Mouse (Mus musculus) myocyte (in vitro differentiated cells): Measurements from ENCODE around the gene B4galt2. TPM values are rescaled to one million over a fixed set of nuclear protein-coding genes. Genes with fewer than 3 reads are reported as not detected.
A peak's percentile ranks its signal among the peaks of the same experiment; 100 is the strongest.

ENCODE experiments used
- H3K27me3 ChIP-seq: one replicate; pipeline ENCODE4 v1.6.1; 2011; ENCODE audit not compliant: control insufficient read depth, insufficient read depth, insufficient read length
- H3K36me3 ChIP-seq: one replicate; pipeline ENCODE4 v1.6.1; 2011; ENCODE audit not compliant: control insufficient read depth, insufficient read depth
- H3K4me2 ChIP-seq: one replicate; pipeline ENCODE4 v1.6.1; 2011; ENCODE audit warnings: low read depth, control low read depth
- H3K4me3 ChIP-seq: one replicate; pipeline ENCODE4 v1.5.1; 2011; ENCODE audit warnings: mild to moderate bottlenecking, control low read depth, moderate library complexity
- H3K79me2 ChIP-seq: one replicate; pipeline ENCODE4 v1.6.1; 2011; ENCODE audit not compliant: control insufficient read depth, insufficient read depth
- H3ac ChIP-seq: one replicate; pipeline ENCODE4 v1.6.1; 2011; ENCODE audit not compliant: control insufficient read depth, insufficient read length
- CEBPB ChIP-seq: IDR thresholded peaks from 2 replicates; pipeline ENCODE4 v1.6.1; 2011; ENCODE audit warnings: mild to moderate bottlenecking, moderate library complexity; ENCODE audit not compliant: poor library complexity, insufficient read depth, severe bottlenecking
- E2F4 ChIP-seq: IDR thresholded peaks from one replicate; pipeline ENCODE4 v1.6.1; 2011; ENCODE audit warnings: mild to moderate bottlenecking, control low read depth, moderate library complexity; ENCODE audit not compliant: insufficient read depth
- MAX ChIP-seq: IDR thresholded peaks from one replicate; pipeline ENCODE4 v1.6.1; 2011; ENCODE audit warnings: low read depth, mild to moderate bottlenecking, control low read depth
- MYOD1 ChIP-seq, 3 experiments: IDR thresholded peaks; one replicate each; pipeline ENCODE4 v1.6.1; 2011; ENCODE audit warnings: control low read depth in 2 of 3, low read depth in 2 of 3, mild to moderate bottlenecking in 2 of 3, moderate library complexity in 1 of 3; ENCODE audit not compliant: insufficient read length in 2 of 3, control insufficient read depth in 1 of 3
- MYOG ChIP-seq, 3 experiments: IDR thresholded peaks; one replicate each; pipeline ENCODE4 v1.6.1; 2011; ENCODE audit warnings: control low read depth in 2 of 3, low read depth in 2 of 3, mild to moderate bottlenecking in 2 of 3; ENCODE audit not compliant: insufficient read length in 2 of 3, control insufficient read depth in 1 of 3, insufficient read depth in 1 of 3
- POLR2A ChIP-seq: IDR thresholded peaks from one replicate; pipeline ENCODE4 v1.6.1; 2011; ENCODE audit warnings: low read depth, mild to moderate bottlenecking, control low read depth, moderate library complexity; ENCODE audit not compliant: insufficient read length
- POLR2AphosphoS2 ChIP-seq: IDR thresholded peaks from one replicate; pipeline ENCODE4 v1.6.1; 2011; ENCODE audit warnings: low read depth, control low read depth; ENCODE audit not compliant: insufficient read length
- REST ChIP-seq: IDR thresholded peaks from one replicate; pipeline ENCODE4 v1.6.1; 2011; ENCODE audit warnings: mild to moderate bottlenecking, control low read depth, moderate library complexity; ENCODE audit not compliant: insufficient read depth, insufficient read length
- SRF ChIP-seq: IDR thresholded peaks from one replicate; pipeline ENCODE4 v1.6.1; 2011; ENCODE audit warnings: low read depth; ENCODE audit not compliant: control insufficient read depth, insufficient read length
- TCF12 ChIP-seq: IDR thresholded peaks from one replicate; pipeline ENCODE4 v1.6.1; 2011; ENCODE audit warnings: mild to moderate bottlenecking, control low read depth; ENCODE audit not compliant: poor library complexity, insufficient read depth, severe bottlenecking
- TCF3 ChIP-seq: IDR thresholded peaks from one replicate; pipeline ENCODE4 v1.6.1; 2011; ENCODE audit warnings: low read depth, control low read depth; ENCODE audit not compliant: insufficient read length
- USF1 ChIP-seq: IDR thresholded peaks from one replicate; pipeline ENCODE4 v1.6.1; 2011; ENCODE audit warnings: low read depth, mild to moderate bottlenecking, control low read depth, moderate library complexity
- polyA plus RNA-seq: library from polyadenylated mRNA; unstranded; fragments of >200 nt; fragmentation: generic; extraction: Trizol; gene quantifications from one replicate; pipeline ENCODE4 v1.2.1, GENCODE M21; 2012; ENCODE audit warnings: missing spikeins

B4galt2 gene
- polyA plus RNA-seq, 1 experiment, result 41.6 TPM

DNA sequence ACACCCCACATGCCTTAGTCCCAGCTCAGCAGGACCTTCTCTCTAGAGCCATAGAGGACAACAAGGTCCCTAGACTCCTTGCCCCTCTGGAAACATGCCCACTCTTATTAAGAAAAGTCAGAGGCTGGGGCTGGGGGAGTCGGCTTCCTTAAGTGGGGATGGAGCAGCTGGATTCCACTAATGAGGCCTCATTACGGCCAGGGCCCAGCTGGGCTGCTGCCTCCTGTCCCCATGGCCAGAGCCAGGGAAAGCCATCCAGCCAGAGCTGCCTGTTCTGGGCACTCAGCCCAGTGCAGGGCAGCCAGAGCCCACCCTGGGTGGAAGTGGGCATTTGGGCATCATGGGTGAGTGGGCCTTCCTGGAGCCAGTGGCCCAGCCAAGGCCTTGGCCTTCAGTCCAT, 36.3 kb downstream of the B4galt2 start:
- H3K36me3 ChIP-seq, result peaks cover 33% of the 10 kb centered on the region
- no peak overlapping the region for H3K4me3 ChIP-seq
- H3K27me3 ChIP-seq, result no peaks in the 10 kb centered on the region
- no peak overlapping the region for H3ac ChIP-seq
- H3K79me2 ChIP-seq, result no peaks in the 10 kb centered on the region
- TF ChIP-seq POLR2AphosphoS2 (no peak), REST (no peak), POLR2A (no peak), MYOG (IDR thresholded peaks at IDR 0.05; ENCODE audit: control insufficient read depth in 1 of 3, insufficient read depth in 1 of 3, insufficient read length in 2 of 3, low read depth in 2 of 3) (no peak), SRF (no peak), TCF12 (no peak), E2F4 (no peak), CEBPB (no peak), MYOD1 (IDR thresholded peaks at IDR 0.05; ENCODE audit: control insufficient read depth in 1 of 3, insufficient read length in 2 of 3, low read depth in 2 of 3) (no peak), MAX (no peak), TCF3 (no peak), USF1 (no peak)
- no peak overlapping the region for H3K4me2 ChIP-seq

DNA sequence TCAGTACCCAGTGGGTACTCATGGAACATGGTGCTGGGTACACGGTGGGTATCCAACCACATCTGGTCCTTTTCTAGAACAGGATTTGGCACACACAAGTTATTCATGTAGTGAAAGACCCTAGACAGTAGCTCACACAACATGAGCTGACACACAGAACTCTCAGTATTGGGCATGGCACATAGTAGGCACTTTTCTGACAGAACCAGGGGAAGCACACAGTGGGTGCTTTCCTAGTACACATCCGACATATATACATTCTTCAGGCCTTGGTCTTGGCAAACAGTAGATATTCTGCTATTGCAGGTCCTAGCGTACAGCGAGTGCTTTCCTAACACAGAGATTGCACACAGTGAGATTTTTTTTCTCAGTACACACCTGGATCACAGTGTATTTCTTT, 37.0 kb downstream of the B4galt2 start:
- Histone ChIP-seq H3K4me2 (no peak overlapping the region), H3K36me3 (peaks cover 33% of the 10 kb centered on the region), H3K79me2 (no peaks in the 10 kb centered on the region), H3ac (no peak overlapping the region), H3K27me3 (no peaks in the 10 kb centered on the region), H3K4me3 (no peak overlapping the region)
- no peak for TF ChIP-seq POLR2A
- TF ChIP-seq MYOG (IDR thresholded peaks at IDR 0.05; ENCODE audit: control insufficient read depth in 1 of 3, insufficient read depth in 1 of 3, insufficient read length in 2 of 3, low read depth in 2 of 3), result no peak
- no peak for TF ChIP-seq POLR2AphosphoS2
- no peak for TF ChIP-seq SRF
- TF ChIP-seq REST, result no peak
- no peak for TF ChIP-seq CEBPB
- no peak for TF ChIP-seq E2F4
- no peak for TF ChIP-seq MYOD1 (IDR thresholded peaks at IDR 0.05; ENCODE audit: control insufficient read depth in 1 of 3, insufficient read length in 2 of 3, low read depth in 2 of 3)
- TF ChIP-seq TCF12, result no peak
- TF ChIP-seq MAX, result no peak
- no peak for TF ChIP-seq USF1

DNA sequence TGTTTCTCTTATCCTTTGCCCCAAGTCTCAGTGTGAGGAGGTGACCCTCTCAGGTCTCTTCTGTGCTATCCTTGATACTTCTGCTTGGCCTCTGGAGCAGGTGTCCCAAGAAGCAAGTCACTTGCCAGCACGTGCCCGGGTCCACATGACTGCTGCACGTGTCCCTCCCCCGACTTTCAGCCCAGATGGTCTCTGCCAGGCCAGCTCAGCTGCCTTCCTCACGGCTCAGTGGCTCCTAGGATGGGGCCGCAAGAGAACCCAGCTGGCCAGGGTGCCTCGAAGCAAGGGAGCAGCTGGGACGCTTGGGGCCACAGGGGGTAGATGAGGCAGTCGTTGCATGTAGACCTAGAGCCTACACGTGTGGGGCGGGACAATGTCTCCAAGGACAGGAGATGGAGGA, 38.0 kb downstream of the B4galt2 start:
- TF ChIP-seq MYOD1 (IDR thresholded peaks at IDR 0.05; ENCODE audit: control insufficient read depth in 1 of 3, insufficient read length in 2 of 3, low read depth in 2 of 3) (peak in 1 of 3 experiments; percentile 3), MYOG (IDR thresholded peaks at IDR 0.05; ENCODE audit: control insufficient read depth in 1 of 3, insufficient read depth in 1 of 3, insufficient read length in 2 of 3, low read depth in 2 of 3) (peak in 1 of 3 experiments; percentile 54), SRF (no peak), MAX (no peak), REST (no peak), TCF12 (no peak), POLR2AphosphoS2 (no peak), E2F4 (no peak), POLR2A (no peak)

DNA sequence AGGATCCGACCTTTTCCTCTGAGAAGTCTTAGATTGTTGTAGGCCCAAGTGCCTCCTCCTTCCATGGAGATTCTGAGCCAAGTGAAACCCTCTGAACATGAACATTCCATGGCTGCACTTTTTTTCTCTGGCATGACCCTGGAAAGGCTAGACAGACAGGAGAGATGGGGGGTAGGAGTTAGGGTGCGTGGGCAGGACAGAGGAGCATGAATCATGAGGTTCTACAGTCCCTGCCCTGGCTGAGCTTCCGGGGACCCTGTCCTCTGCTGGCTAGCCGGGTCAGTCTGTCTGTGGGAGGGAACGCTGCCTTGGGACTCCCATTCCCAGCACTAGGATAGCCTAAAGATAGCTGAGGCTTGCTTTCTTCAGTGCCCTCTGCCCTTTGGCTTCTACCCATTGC, 38.8 kb downstream of the B4galt2 start:
- Histone ChIP-seq H3K79me2 (no peaks in the 10 kb centered on the region), H3K4me3 (no peak overlapping the region), H3ac (no peak overlapping the region), H3K4me2 (no peak overlapping the region), H3K27me3 (no peaks in the 10 kb centered on the region), H3K36me3 (peaks cover 33% of the 10 kb centered on the region)
- no peak for TF ChIP-seq POLR2A
- no peak for TF ChIP-seq SRF
- TF ChIP-seq E2F4, result no peak
- no peak for TF ChIP-seq TCF3
- TF ChIP-seq MYOG (IDR thresholded peaks at IDR 0.05; ENCODE audit: control insufficient read depth in 1 of 3, insufficient read depth in 1 of 3, insufficient read length in 2 of 3, low read depth in 2 of 3), result no peak
- TF ChIP-seq MYOD1 (IDR thresholded peaks at IDR 0.05; ENCODE audit: control insufficient read depth in 1 of 3, insufficient read length in 2 of 3, low read depth in 2 of 3), result no peak
- no peak for TF ChIP-seq USF1
- TF ChIP-seq CEBPB, result no peak
- no peak for TF ChIP-seq REST
- TF ChIP-seq MAX, result no peak
- no peak for TF ChIP-seq POLR2AphosphoS2
- TF ChIP-seq TCF12, result no peak

More for the DNA sequence above, 38.0 kb downstream of the B4galt2 start:
- H3K4me2 ChIP-seq, result no peak overlapping the region
- H3K36me3 ChIP-seq, result peaks cover 33% of the 10 kb centered on the region
- no peaks in the 10 kb centered on the region for H3K79me2 ChIP-seq
- no peak overlapping the region for H3ac ChIP-seq
- H3K4me3 ChIP-seq, result no peak overlapping the region
- H3K27me3 ChIP-seq, result no peaks in the 10 kb centered on the region

DNA sequence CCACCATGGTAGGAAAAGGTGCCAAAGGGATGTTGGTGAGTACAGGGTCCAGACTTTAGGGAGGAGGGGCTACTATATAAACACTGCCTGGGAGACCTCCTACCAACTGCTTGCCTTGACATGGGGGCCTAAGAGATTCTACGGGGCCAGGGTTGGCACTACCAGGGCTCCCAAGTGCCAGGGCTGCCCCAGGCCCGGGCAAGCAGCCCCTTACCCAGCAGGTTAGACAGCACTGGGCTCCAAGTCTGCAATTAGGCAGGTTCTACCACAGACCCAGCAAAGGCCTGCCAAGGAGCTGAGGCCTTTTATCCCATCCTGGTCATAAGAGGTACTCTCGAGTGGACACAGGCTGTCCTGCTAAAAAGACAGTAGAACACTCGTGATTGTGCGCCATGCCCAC, 40.2 kb downstream of the B4galt2 start:
- Histone ChIP-seq H3K79me2 (peaks cover 9% of the 10 kb centered on the region), H3K4me3 (no peak overlapping the region), H3K27me3 (no peaks in the 10 kb centered on the region), H3ac (no peak overlapping the region), H3K4me2 (no peak overlapping the region), H3K36me3 (peaks cover 33% of the 10 kb centered on the region)
- TF ChIP-seq POLR2A (no peak), MYOD1 (IDR thresholded peaks at IDR 0.05; ENCODE audit: control insufficient read depth in 1 of 3, insufficient read length in 2 of 3, low read depth in 2 of 3) (no peak), POLR2AphosphoS2 (no peak), CEBPB (no peak), E2F4 (no peak)
